Mouse (Mus musculus) megakaryocyte progenitor cell, adult 5-6 weeks (primary cell): Measurements from ENCODE around the gene Apol9a. TPM values are rescaled to one million over a fixed set of nuclear protein-coding genes. Genes with fewer than 3 reads are reported as not detected.

ENCODE experiments used
- total RNA-seq, 2 experiments: library from RNA; stranded (forward) in 1 of 2; stranded (reverse) in 1 of 2; fragments of 157-497, 149-512 nt in 1 of 2; fragments of 200-1000 nt in 1 of 2; gene quantifications; 2 replicates each; pipeline versions ENCODE4 v1.2.3 to v1.2.4; 2015 to 2017

Apol9a gene
- total RNA-seq, 2 experiments from 2014 or later = not detected

Other genes starting within 250 kb of the Apol9a start
- 0.22 and 0.32 TPM in 2 replicates for gene Rbfox2, start 104.1 kb downstream of the Apol9a start, total RNA-seq (2015)
- gene Rbfox2, start 104.1 kb downstream of the Apol9a start, total RNA-seq (2017) = 0.54 and 0.87 TPM in 2 replicates
- gene Apol7a, start 12.0 kb downstream of the Apol9a start, total RNA-seq (2015) = not detected in 2 replicates
- not detected in 2 replicates for gene Apol7a, start 12.0 kb downstream of the Apol9a start, total RNA-seq (2017)
- gene Apol7b, start 36.4 kb upstream of the Apol9a start, total RNA-seq (2015) = not detected in 2 replicates
- gene Apol7b, start 36.4 kb upstream of the Apol9a start, total RNA-seq (2017) = not detected in 2 replicates
- gene Apol10a, start 65.9 kb upstream of the Apol9a start, total RNA-seq (2015) = not detected in 2 replicates
- not detected in 2 replicates for gene Apol10a, start 65.9 kb upstream of the Apol9a start, total RNA-seq (2017)
- not detected in 2 replicates for gene Apol11a, start 97.1 kb upstream of the Apol9a start, total RNA-seq (2015)
- gene Apol11a, start 97.1 kb upstream of the Apol9a start, total RNA-seq (2017) = not detected in 2 replicates
- gene Apol7c, start 122.2 kb upstream of the Apol9a start, total RNA-seq (2015) = not detected in 2 replicates
- not detected in 2 replicates for gene Apol7c, start 122.2 kb upstream of the Apol9a start, total RNA-seq (2017)
- not detected in 2 replicates for gene 1700025B11Rik, start 150.8 kb upstream of the Apol9a start, total RNA-seq (2015)
- gene 1700025B11Rik, start 150.8 kb upstream of the Apol9a start, total RNA-seq (2017) = not detected in 2 replicates
- not detected in 2 replicates for gene Apol10b, start 185.0 kb upstream of the Apol9a start, total RNA-seq (2015)
- not detected in 2 replicates for gene Apol10b, start 185.0 kb upstream of the Apol9a start, total RNA-seq (2017)
- not detected in 2 replicates for gene Gm36245, start 188.1 kb upstream of the Apol9a start, total RNA-seq (2015)
- not detected in 2 replicates for gene Gm36245, start 188.1 kb upstream of the Apol9a start, total RNA-seq (2017)
- gene Apol11b, start 232.2 kb upstream of the Apol9a start, total RNA-seq (2015) = not detected in 2 replicates
- gene Apol11b, start 232.2 kb upstream of the Apol9a start, total RNA-seq (2017) = not detected in 2 replicates